Mouse (Mus musculus) left cerebral cortex, postnatal 25 days (tissue): ENCODE measurements at regions not wholly inside any gene's neighbourhood (a gene's known extent, or its start where the extent isn't known, plus 50 kb on each side); places are given as distances from the start of the nearest gene placed in this dataset.
A peak's percentile ranks its signal among the peaks of the same experiment; 100 is the strongest.

Experiments used
- DNase-seq, 2 experiments: peaks; one replicate each; pipeline ENCODE4 v3.0.0; 2022; ENCODE audit warnings: low spot score in 2 of 2, mixed read lengths in 1 of 2
- intact Hi-C: fragments of 180-260 bp; cut with DNase I; formaldehyde crosslinking; loops from one replicate; pipeline ENCODE4 v1.15.1; 2025

- no peak for DNase-seq
- intact Hi-C loops, result no loop called here
Measured at GRCm38 (mm10) chr13:106567658-106568359, 368.9 kb downstream of the Ipo11 start.

- intact Hi-C loops, result no loop called here
- peak in 1 of 2 experiments; percentile 13 for DNase-seq
Measured at GRCm38 (mm10) chr13:106562588-106562987, 374.2 kb downstream of the Ipo11 start.

GRCm38 (mm10) chr13:106562161-106562560, 374.6 kb downstream of the Ipo11 start:
- intact Hi-C loops, result no loop called here
- peak in 1 of 2 experiments; percentile 39 for DNase-seq

GRCm38 (mm10) chr13:106525406-106526206, 411.2 kb downstream of the Ipo11 start:
- DNase-seq, result peak; percentile 5 to 49
- intact Hi-C loops, result no loop called here

- intact Hi-C loops, result no loop called here
- DNase-seq, result no peak
Measured at GRCm38 (mm10) chr13:106514510-106515169, 422.1 kb downstream of the Ipo11 start.

GRCm38 (mm10) chr13:106513669-106514068, 423.1 kb downstream of the Ipo11 start:
- intact Hi-C loops, result no loop called here
- DNase-seq, result no peak

GRCm38 (mm10) chr13:106510435-106510834, 426.3 kb downstream of the Ipo11 start:
- intact Hi-C loops, result no loop called here
- no peak for DNase-seq

GRCm38 (mm10) chr13:106501273-106501672, 435.5 kb downstream of the Ipo11 start:
- intact Hi-C loops, result no loop called here
- DNase-seq, result no peak

- intact Hi-C loops, result no loop called here
- DNase-seq, result no peak
Measured at GRCm38 (mm10) chr13:106471264-106471663, 465.5 kb downstream of the Ipo11 start.

GRCm38 (mm10) chr13:106454366-106454927, 482.3 kb downstream of the Ipo11 start:
- no peak for DNase-seq
- intact Hi-C loops, result no loop called here

GRCm38 (mm10) chr13:106432165-106432564, 504.6 kb downstream of the Ipo11 start:
- DNase-seq, result no peak
- intact Hi-C loops, result no loop called here

GRCm38 (mm10) chr13:106406608-106407038, 530.1 kb downstream of the Ipo11 start:
- peak; percentile 26 to 81 for DNase-seq
- intact Hi-C loops, result loop anchor here (10.0 kb wide), 1 partner anchor 278 kb away; no protein-coding TSS in a partner anchor

- intact Hi-C loops, result no loop called here
- DNase-seq, result no peak
Measured at GRCm38 (mm10) chr13:106392642-106393041, 544.1 kb downstream of the Ipo11 start.

- intact Hi-C loops, result no loop called here
- DNase-seq, result peak in 1 of 2 experiments; percentile 47
Measured at GRCm38 (mm10) chr13:106388634-106389033, 548.1 kb downstream of the Ipo11 start.

- intact Hi-C loops, result no loop called here
- DNase-seq, result peak in 1 of 2 experiments; percentile 24
Measured at GRCm38 (mm10) chr13:106367589-106367988, 569.2 kb downstream of the Ipo11 start.

- intact Hi-C loops, result no loop called here
- DNase-seq, result no peak
Measured at GRCm38 (mm10) chr13:106352614-106353409, 583.9 kb downstream of the Ipo11 start.

GRCm38 (mm10) chr13:106332025-106332424, 604.7 kb downstream of the Ipo11 start:
- intact Hi-C loops, result no loop called here
- no peak for DNase-seq

- intact Hi-C loops, result no loop called here
Measured at GRCm38 (mm10) chr13:106318980-106319379, 617.8 kb downstream of the Ipo11 start.

GRCm38 (mm10) chr13:106318476-106318875, 618.3 kb downstream of the Ipo11 start:
- intact Hi-C loops, result no loop called here
- DNase-seq, result no peak

More at GRCm38 (mm10) chr13:106318980-106319379, 617.8 kb downstream of the Ipo11 start:
- DNase-seq, result no peak
